Mouse (Mus musculus): ENCODE data around the gene Plpp3.

DNA sequence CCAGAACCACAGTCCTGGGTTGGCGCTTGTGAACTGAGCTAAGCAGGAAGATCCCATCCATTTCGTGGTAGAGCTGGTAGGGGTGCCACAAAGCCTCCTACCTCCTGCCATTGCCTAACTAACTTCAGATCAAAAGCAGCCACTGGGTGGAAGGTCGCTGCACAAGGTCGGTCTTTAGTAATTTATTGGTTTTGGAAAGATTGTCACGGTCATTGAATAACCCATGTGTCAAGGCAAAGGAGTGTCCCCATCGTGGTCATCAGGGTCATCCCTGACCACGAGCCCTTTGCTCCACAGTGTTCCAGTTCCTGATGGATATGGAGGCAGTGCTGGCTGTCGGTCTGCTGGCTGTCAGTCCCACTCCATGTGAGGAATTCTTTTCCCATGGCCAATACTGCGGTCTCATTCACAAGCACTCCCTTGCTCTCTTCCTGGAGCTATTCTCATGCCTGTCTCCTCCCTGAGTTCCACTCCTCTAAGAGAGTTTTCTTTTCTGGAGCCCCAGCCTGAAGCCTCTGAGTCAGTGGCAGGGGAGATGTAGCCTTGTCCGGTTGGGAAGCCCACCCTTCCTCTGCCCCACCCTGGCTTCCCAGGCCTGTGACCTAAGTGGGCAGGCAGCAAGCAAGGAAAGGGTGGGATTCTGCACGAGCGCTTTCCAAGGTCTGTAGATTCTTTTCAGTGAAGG is 58.7 kb downstream of the Plpp3 start:
- TF ChIP-seq POLR2A (IDR thresholded peaks at IDR 0.05; ENCODE audit: insufficient read depth, low read depth, low read length) (no peak), CTCF (IDR thresholded peaks at IDR 0.05; ENCODE audit: insufficient read depth, low read depth, low read length) (no peak)

Measured in olfactory bulb, adult 2 months (tissue).